Mouse (Mus musculus) stomach, embryonic 16.5 days (tissue): ENCODE results near the gene Cpped1. TPM values are rescaled to one million over a fixed set of nuclear protein-coding genes. Genes with fewer than 3 reads are reported as not detected.

Experiments
- ATAC-seq: fragments of 200-750 bp; cut with Nextera tagmentation; 2 replicates; pipeline ENCODE4 v1.8.0; 2017; ENCODE audit warnings: moderate number of reproducible peaks, moderate TSS enrichment; ENCODE audit not compliant: insufficient read depth, low FRiP score
- H3K27ac ChIP-seq: fragments of 300-500 bp; sonication (generic); 2 replicates; pipeline ENCODE4 v1.5.1; 2014; ENCODE audit warnings: low read length
- H3K27me3 ChIP-seq: fragments of 300-500 bp; sonication (generic); 2 replicates; pipeline ENCODE4 v1.6.1; 2014; ENCODE audit warnings: low read length, control low read depth, mixed read lengths; ENCODE audit not compliant: control insufficient read depth, insufficient read depth
- H3K36me3 ChIP-seq: fragments of 300-500 bp; sonication (generic); 2 replicates; pipeline ENCODE4 v1.6.1; 2014; ENCODE audit warnings: low read length; ENCODE audit not compliant: control insufficient read depth, insufficient read depth
- H3K4me1 ChIP-seq: fragments of 300-500 bp; sonication (generic); 2 replicates; pipeline ENCODE4 v1.6.1; 2014; ENCODE audit warnings: low read length, control low read depth, mixed read lengths; ENCODE audit not compliant: control insufficient read depth, insufficient read depth
- H3K4me2 ChIP-seq: fragments of 300-500 bp; sonication (generic); 2 replicates; pipeline ENCODE4 v1.6.1; 2014; ENCODE audit warnings: low read depth, low read length, mixed read lengths
- H3K4me3 ChIP-seq: fragments of 300-500 bp; sonication (generic); replicated peaks from 2 replicates; pipeline ENCODE4 v1.5.1; 2014; ENCODE audit warnings: mild to moderate bottlenecking, low read length
- H3K9ac ChIP-seq: fragments of 300-500 bp; sonication (generic); 2 replicates; pipeline ENCODE4 v1.6.1; 2014; ENCODE audit warnings: low read length
- H3K9me3 ChIP-seq: fragments of 300-500 bp; sonication (generic); replicated peaks from 2 replicates; pipeline ENCODE4 v1.6.1; 2016; ENCODE audit warnings: low read length, control low read depth; ENCODE audit not compliant: control insufficient read depth
- WGBS: fragments of 180-500 bp; shearing (Covaris S2); extraction: QIAGEN DNeasy Blood & Tissue Kit; methylation state at CpG from one replicate; pipeline ENCODE4 v1.1.7; 2014; 5-methylcytosine and 5-hydroxymethylcytosine counted together
- polyA plus RNA-seq: library from polyadenylated mRNA; unstranded; fragments of >200 nt; fragmentation: Nextera tagmentation; extraction: Ambion mirVana; gene quantifications from 2 replicates; pipeline ENCODE4 v1.2.1, GENCODE M21; 2015

The Cpped1 gene
- polyA plus RNA-seq, 1 experiment from 2014 or later, result 22.2 TPM

DNA sequence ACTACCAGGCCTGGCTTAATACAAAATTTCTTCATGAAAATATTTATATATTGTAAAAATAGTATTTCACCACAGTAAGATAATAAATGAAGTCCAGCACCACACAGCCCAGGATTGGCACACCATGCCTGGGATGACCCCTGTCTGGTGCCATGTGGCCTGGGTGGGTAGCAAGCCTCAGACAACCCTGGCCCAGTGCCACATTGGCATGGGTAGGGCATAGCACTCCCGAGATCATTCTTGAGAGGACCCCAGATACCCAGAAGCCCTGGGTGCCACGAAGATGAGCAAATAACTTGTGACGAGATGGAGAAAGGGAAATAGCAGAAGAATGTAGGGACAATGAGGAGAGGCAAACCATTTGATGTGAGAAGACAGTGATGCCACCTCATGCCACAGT lies 36.0 kb downstream of the Cpped1 start:
- H3K4me2 ChIP-seq, result no peak overlapping the region
- no peaks in the 10 kb centered on the region for H3K9me3 ChIP-seq
- H3K27me3 ChIP-seq, result no peaks in the 10 kb centered on the region
- WGBS, result 89% methylated on average over 3 of the region's 3 CpGs
- no peak overlapping the region for H3K4me3 ChIP-seq
- no peak overlapping the region for H3K9ac ChIP-seq
- no peaks in the 10 kb centered on the region for H3K36me3 ChIP-seq
- no peak for ATAC-seq
- no peaks in the 10 kb centered on the region for H3K4me1 ChIP-seq
- H3K27ac ChIP-seq, result no peak overlapping the region

GRCm38 (mm10) chr16:11868486-11868885 lies 40.8 kb downstream of the Cpped1 start:
- WGBS, result 59% methylated on average over 3 of the region's 3 CpGs
- Histone ChIP-seq H3K4me2 (no peak overlapping the region), H3K27ac (no peak overlapping the region; the same call in 1 of the 2 replicates), H3K36me3 (no peaks in the 10 kb centered on the region), H3K27me3 (no peaks in the 10 kb centered on the region), H3K4me3 (no peak overlapping the region), H3K4me1 (no peaks in the 10 kb centered on the region), H3K9me3 (no peaks in the 10 kb centered on the region), H3K9ac (no peak overlapping the region)
- no peak for ATAC-seq

GRCm38 (mm10) chr16:11852716-11853605 lies 56.3 kb downstream of the Cpped1 start:
- 81% methylated on average over 8 of the region's 8 CpGs for WGBS

DNA sequence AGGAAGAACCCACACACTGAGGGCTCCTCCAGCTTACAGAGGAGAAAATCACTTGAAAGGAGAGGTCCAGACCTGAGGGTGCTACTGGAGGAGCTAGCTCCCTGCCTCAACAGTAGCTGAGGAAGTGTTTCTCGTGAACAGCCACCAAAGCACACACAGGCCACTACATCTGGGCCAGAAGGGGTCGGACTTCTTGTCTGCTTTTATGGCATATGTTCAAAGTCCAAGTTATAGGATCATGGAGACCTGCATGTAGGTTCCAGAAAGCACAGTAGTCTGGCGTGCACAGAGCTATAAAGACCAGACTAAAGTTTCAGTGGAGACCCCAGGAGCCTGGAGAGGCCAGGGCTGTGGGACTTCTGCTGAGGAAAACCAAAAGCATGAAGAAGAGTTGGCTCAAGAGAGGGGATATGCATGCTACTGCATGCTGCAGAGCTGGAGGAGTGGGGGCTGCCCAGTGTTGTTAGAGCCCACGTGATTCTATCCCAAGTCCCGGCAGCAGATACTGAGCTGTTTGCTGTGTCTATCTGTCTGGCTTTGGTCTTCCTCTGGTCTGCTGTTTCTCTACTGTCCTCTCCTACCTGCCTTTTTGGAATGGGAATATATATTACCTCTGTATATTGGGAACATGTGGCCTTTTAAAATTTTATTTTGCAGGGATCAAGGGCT lies 60.1 kb downstream of the Cpped1 start:
- H3K27me3 ChIP-seq, result no peaks in the 10 kb centered on the region
- no peak overlapping the region for H3K27ac ChIP-seq
- H3K36me3 ChIP-seq, result no peaks in the 10 kb centered on the region
- no peaks in the 10 kb centered on the region for H3K9me3 ChIP-seq
- H3K4me3 ChIP-seq, result no peak overlapping the region
- H3K4me2 ChIP-seq, result no peak overlapping the region
- no peaks in the 10 kb centered on the region for H3K4me1 ChIP-seq
- 77% methylated on average over 5 of the region's 5 CpGs for WGBS
- H3K9ac ChIP-seq, result no peak overlapping the region
- ATAC-seq, result no peak

More at GRCm38 (mm10) chr16:11852716-11853605, 56.3 kb downstream of the Cpped1 start:
- no peaks in the 10 kb centered on the region for H3K4me1 ChIP-seq
- no peaks in the 10 kb centered on the region for H3K27me3 ChIP-seq
- no peak for ATAC-seq
- H3K4me3 ChIP-seq, result no peak overlapping the region
- H3K4me2 ChIP-seq, result no peak overlapping the region
- no peak overlapping the region for H3K9ac ChIP-seq
- no peaks in the 10 kb centered on the region for H3K9me3 ChIP-seq
- H3K36me3 ChIP-seq, result no peaks in the 10 kb centered on the region
- no peak overlapping the region for H3K27ac ChIP-seq

DNA sequence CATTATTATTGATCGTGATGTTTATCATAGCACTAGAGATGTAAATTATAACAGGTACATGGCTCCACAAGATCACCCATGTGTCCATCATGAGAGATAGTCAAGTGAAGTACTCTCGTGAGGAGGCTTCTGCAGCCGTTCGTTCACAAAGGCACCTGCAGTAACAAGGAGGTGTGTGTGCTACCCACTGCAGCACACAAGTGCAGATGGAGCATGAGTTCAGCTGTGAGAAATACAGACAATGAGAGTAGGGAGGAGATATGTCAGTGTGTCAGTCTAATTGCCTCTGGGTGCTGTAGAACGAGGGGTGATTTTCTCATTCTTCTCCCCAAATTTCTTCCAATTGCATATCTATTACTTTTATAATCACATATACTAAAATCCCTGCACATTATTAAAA lies 63.9 kb downstream of the Cpped1 start:
- no peak for ATAC-seq
- Histone ChIP-seq H3K27me3 (no peaks in the 10 kb centered on the region), H3K9me3 (no peaks in the 10 kb centered on the region), H3K4me1 (no peaks in the 10 kb centered on the region), H3K36me3 (no peaks in the 10 kb centered on the region), H3K4me3 (no peak overlapping the region), H3K9ac (no peak overlapping the region), H3K27ac (no peak overlapping the region), H3K4me2 (no peak overlapping the region)
- WGBS, result 91% methylated on average over 5 of the region's 5 CpGs

DNA sequence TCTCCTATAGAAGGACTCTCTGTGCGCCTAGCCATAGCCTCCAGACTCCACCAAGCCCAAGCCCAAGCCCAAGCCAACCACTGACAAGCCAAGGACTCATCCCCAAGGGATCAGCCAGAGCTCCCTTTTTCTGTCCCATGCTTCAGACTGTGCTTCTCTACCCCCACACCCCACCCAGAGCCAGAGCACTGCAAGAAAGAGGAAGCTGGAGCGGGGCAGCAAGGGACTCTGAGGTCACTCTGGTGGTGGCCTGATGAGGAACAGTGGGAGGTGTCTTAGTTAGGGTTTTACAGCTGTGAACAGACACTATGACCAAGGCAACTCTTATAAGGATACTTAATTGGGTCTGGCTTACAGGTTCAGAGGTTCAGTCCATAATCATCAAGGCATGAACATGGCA lies 65.8 kb downstream of the Cpped1 start:
- no peak overlapping the region for H3K4me3 ChIP-seq
- H3K4me1 ChIP-seq, result no peaks in the 10 kb centered on the region
- H3K9ac ChIP-seq, result no peak overlapping the region
- no peaks in the 10 kb centered on the region for H3K9me3 ChIP-seq
- ATAC-seq, result no peak
- H3K27me3 ChIP-seq, result no peaks in the 10 kb centered on the region
- H3K4me2 ChIP-seq, result no peak overlapping the region
- H3K36me3 ChIP-seq, result no peaks in the 10 kb centered on the region
- WGBS, result 89% methylated on average over 2 of the region's 2 CpGs
- H3K27ac ChIP-seq, result no peak overlapping the region

DNA sequence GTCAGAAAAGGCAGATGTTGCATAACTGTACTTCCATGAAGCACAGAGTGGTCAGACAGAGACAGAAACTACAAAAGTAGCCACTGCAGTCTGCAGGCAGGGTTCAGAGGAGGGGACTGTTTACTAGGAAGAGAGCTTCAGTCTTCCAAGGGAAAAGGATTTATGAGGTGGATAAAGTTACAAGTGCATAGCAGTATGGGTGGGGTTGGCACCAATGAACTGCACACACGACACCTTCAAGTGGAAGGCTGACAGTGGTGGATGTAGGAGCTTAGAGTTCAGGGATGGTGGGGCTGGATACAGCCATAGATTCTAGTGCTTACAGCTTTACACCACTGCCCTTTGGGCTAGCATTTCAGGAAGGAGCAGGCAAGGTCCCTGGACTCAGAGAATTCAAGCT lies 75.8 kb downstream of the Cpped1 start:
- Histone ChIP-seq H3K4me2 (no peak overlapping the region), H3K9ac (no peak overlapping the region), H3K4me3 (no peak overlapping the region), H3K9me3 (no peaks in the 10 kb centered on the region), H3K4me1 (no peaks in the 10 kb centered on the region), H3K27ac (no peak overlapping the region), H3K27me3 (no peaks in the 10 kb centered on the region), H3K36me3 (no peaks in the 10 kb centered on the region)
- ATAC-seq, result no peak
- WGBS, result 48% methylated on average over 1 of the region's 1 CpGs

- Histone ChIP-seq H3K9ac (no peak overlapping the region), H3K36me3 (no peaks in the 10 kb centered on the region), H3K27ac (no peak overlapping the region), H3K4me2 (no peak overlapping the region), H3K27me3 (no peaks in the 10 kb centered on the region), H3K4me3 (no peak overlapping the region), H3K9me3 (no peaks in the 10 kb centered on the region), H3K4me1 (no peaks in the 10 kb centered on the region)
- ATAC-seq, result no peak
- WGBS, result 94% methylated on average over 1 of the region's 1 CpGs
Measured at GRCm38 (mm10) chr16:11828816-11829215, 80.4 kb downstream of the Cpped1 start.

- ATAC-seq, result no peak
- 73% methylated on average over 7 of the region's 7 CpGs for WGBS
Measured at GRCm38 (mm10) chr16:11824833-11825232, 84.4 kb downstream of the Cpped1 start.

More at GRCm38 (mm10) chr16:11824833-11825232, 84.4 kb downstream of the Cpped1 start:
- Histone ChIP-seq H3K9ac (no peak overlapping the region), H3K36me3 (no peaks in the 10 kb centered on the region), H3K4me2 (no peak overlapping the region), H3K27ac (no peak overlapping the region), H3K9me3 (no peaks in the 10 kb centered on the region), H3K4me3 (no peak overlapping the region), H3K4me1 (no peaks in the 10 kb centered on the region), H3K27me3 (no peaks in the 10 kb centered on the region)
